Mouse (Mus musculus) heart, postnatal 25 days (tissue): ENCODE measurements around the gene AC129217.1. TPM values are rescaled to one million over a fixed set of nuclear protein-coding genes. Genes with fewer than 3 reads are reported as not detected.
A peak's percentile ranks its signal among the peaks of the same experiment; 100 is the strongest.
"Not testable (repeated sequence)": the region's sequence is repeated elsewhere in the genome, so short reads cannot be mapped to it uniquely, and the experiment has no call there.

ENCODE experiments used
- DNase-seq: peaks from one replicate; pipeline ENCODE4 v3.0.0; 2022; ENCODE audit warnings: low spot score
- intact Hi-C: fragments of 180-260 bp; cut with DNase I; formaldehyde crosslinking; loops from one replicate; pipeline ENCODE4 v1.15.1; 2025
- total RNA-seq, 2 experiments: library from RNA; stranded (reverse); gene quantifications; 2 replicates each; pipeline ENCODE4 v1.2.3; 2021

Gene AC129217.1
- total RNA-seq, 2 experiments from 2014 or later = not detected

- no peak for DNase-seq
- intact Hi-C loops = no loop called here
Measured at GRCm38 (mm10) chr19:8821146-8821545, 8.4 kb upstream of the AC129217.1 start.

GRCm38 (mm10) chr19:8822696-8823095, 6.9 kb upstream of the AC129217.1 start:
- intact Hi-C loops = no loop called here

GRCm38 (mm10) chr19:8830664-8831063, 1.1 kb downstream of the AC129217.1 start:
- intact Hi-C loops = no loop called here
- no peak for DNase-seq

More at GRCm38 (mm10) chr19:8822696-8823095, 6.9 kb upstream of the AC129217.1 start:
- no peak for DNase-seq

GRCm38 (mm10) chr19:8831262-8831661, 1.7 kb downstream of the AC129217.1 start:
- DNase-seq = no peak
- intact Hi-C loops = no loop called here

GRCm38 (mm10) chr19:8832971-8833370, 3.4 kb downstream of the AC129217.1 start:
- intact Hi-C loops = no loop called here
- DNase-seq = no peak

- intact Hi-C loops, DNase-seq: not testable (repeated sequence)
Measured at GRCm38 (mm10) chr19:8836327-8836726, 6.8 kb downstream of the AC129217.1 start.

- intact Hi-C loops = no loop called here
- peak; percentile 66 for DNase-seq
Measured at GRCm38 (mm10) chr19:8837251-8837791, 7.7 kb downstream of the AC129217.1 start, which contains the start of gene Bscl2. TSS of gene Bscl2 (plus strand) at chr19:8837467.

GRCm38 (mm10) chr19:8838041-8838730, 8.6 kb downstream of the AC129217.1 start:
- DNase-seq = no peak

GRCm38 (mm10) chr19:8839103-8839907, 9.7 kb downstream of the AC129217.1 start, which contains the start of gene Gng3:
TSS of gene Gng3 (minus strand) at chr19:8839194.
- intact Hi-C loops = no loop called here
- DNase-seq = no peak

More at GRCm38 (mm10) chr19:8838041-8838730, 8.6 kb downstream of the AC129217.1 start:
- intact Hi-C loops = no loop called here

GRCm38 (mm10) chr19:8839908-8840791, 10.6 kb downstream of the AC129217.1 start:
- intact Hi-C loops = loop anchor here (5.0 kb wide), 2 partner anchors 47 to 272 kb away; partner anchors contain the start of genes 1810009A15Rik and Gm49416

GRCm38 (mm10) chr19:8841012-8841411, 11.4 kb downstream of the AC129217.1 start:
- intact Hi-C loops = loop anchor here (5.0 kb wide), 2 partner anchors 46 to 271 kb away; partner anchors contain the start of genes 1810009A15Rik and Gm49416

More at GRCm38 (mm10) chr19:8839908-8840791, 10.6 kb downstream of the AC129217.1 start:
- peak; percentile 70 for DNase-seq

GRCm38 (mm10) chr19:8842961-8843360, 13.4 kb downstream of the AC129217.1 start:
- DNase-seq = no peak
- intact Hi-C loops = loop anchor here (5.0 kb wide), 2 partner anchors 44 to 269 kb away; partner anchors contain the start of genes 1810009A15Rik and Gm49416

More at GRCm38 (mm10) chr19:8841012-8841411, 11.4 kb downstream of the AC129217.1 start:
- no peak for DNase-seq

- intact Hi-C loops = loop anchor here (2.0 to 5.0 kb wide), 3 partner anchors 24 to 268 kb away; partner anchors contain the start of genes 1810009A15Rik and Gm49416
- DNase-seq = peak; percentile 28
Measured at GRCm38 (mm10) chr19:8844371-8845129, 15.0 kb downstream of the AC129217.1 start.

- no peak for DNase-seq
- intact Hi-C loops = no loop called here
Measured at GRCm38 (mm10) chr19:8848356-8848755, 18.8 kb downstream of the AC129217.1 start.

GRCm38 (mm10) chr19:8850402-8850901, 20.9 kb downstream of the AC129217.1 start, which contains the start of gene Lrrn4cl:
TSS of gene Lrrn4cl (plus strand) at chr19:8850768.
- intact Hi-C loops = no loop called here
- peak; percentile 44 for DNase-seq

- DNase-seq = no peak
- intact Hi-C loops = no loop called here
Measured at GRCm38 (mm10) chr19:8851639-8852038, 22.1 kb downstream of the AC129217.1 start.

GRCm38 (mm10) chr19:8852236-8852928, 22.8 kb downstream of the AC129217.1 start:
- peak; percentile 19 for DNase-seq
- intact Hi-C loops = no loop called here
